Mouse (Mus musculus) CH12.LX (cell line): ENCODE measurements around the gene Tanc2. TPM values are rescaled to one million over a fixed set of nuclear protein-coding genes. Genes with fewer than 3 reads are reported as not detected.

Experiments used
- DNase-seq: peaks from one replicate; pipeline ENCODE4 v3.0.0-alpha.2; 2013; ENCODE audit errors: extremely low read depth
- H3K27ac ChIP-seq: 2 replicates; pipeline ENCODE4 v1.5.1; 2012; ENCODE audit warnings: low read depth, mild to moderate bottlenecking, control low read depth, moderate library complexity; ENCODE audit not compliant: insufficient read depth
- H3K27me3 ChIP-seq: replicated peaks from 2 replicates; pipeline ENCODE3; 2012; ENCODE audit warnings: inconsistent platforms
- H3K36me3 ChIP-seq, 2 experiments: replicated peaks in 1 of 2; 2 replicates each; pipeline versions ENCODE3 to v1.6.1; 2012; ENCODE audit warnings: inconsistent platforms in 1 of 2, low read length in 1 of 2, mild to moderate bottlenecking in 1 of 2, mixed read lengths in 1 of 2, moderate library complexity in 1 of 2; ENCODE audit not compliant: control insufficient read depth in 1 of 2, insufficient read depth in 1 of 2
- H3K4me1 ChIP-seq, 2 experiments: 2 replicates each; pipeline ENCODE4 v1.6.1; 2012; ENCODE audit warnings: inconsistent platforms in 1 of 2, moderate library complexity in 1 of 2; ENCODE audit not compliant: insufficient read depth in 2 of 2, control insufficient read depth in 1 of 2
- H3K4me2 ChIP-seq: 2 replicates; pipeline ENCODE4 v1.6.1; 2012; ENCODE audit warnings: low read depth, mild to moderate bottlenecking, control low read depth; ENCODE audit not compliant: poor library complexity, insufficient read depth, severe bottlenecking
- H3K4me3 ChIP-seq, 3 experiments: fragments of 150-350 bp in 1 of 3; sonication (generic) in 1 of 3; replicated peaks in 1 of 3; 2 replicates each; pipeline versions ENCODE3 to v1.5.1; 2011 to 2012; ENCODE audit warnings: low read depth in 2 of 3, low read length in 2 of 3, mild to moderate bottlenecking in 2 of 3, moderate library complexity in 2 of 3, control low read depth in 1 of 3, improper control_type of control experiment in 1 of 3, inconsistent platforms in 1 of 3, mixed read lengths in 1 of 3; ENCODE audit not compliant: poor library complexity in 1 of 3
- H3K79me2 ChIP-seq: replicated peaks from 2 replicates; pipeline ENCODE4 v1.6.1; 2012; ENCODE audit warnings: mild to moderate bottlenecking, moderate library complexity; ENCODE audit not compliant: control insufficient read depth, poor library complexity, insufficient read depth, severe bottlenecking; ENCODE audit errors: extremely low read depth
- H3K9ac ChIP-seq: 2 replicates; pipeline ENCODE4 v1.6.1; 2012; ENCODE audit warnings: low read depth, mild to moderate bottlenecking, control low read depth, moderate library complexity; ENCODE audit not compliant: insufficient read depth
- H3K9me3 ChIP-seq: replicated peaks from 2 replicates; pipeline ENCODE3; 2012; ENCODE audit warnings: low read length, inconsistent platforms, mixed read lengths
- BHLHE40 ChIP-seq: IDR thresholded peaks from 2 replicates; pipeline ENCODE4 v1.6.1; 2011; ENCODE audit warnings: mild to moderate bottlenecking, low read depth, low read length, improper control_type of control experiment
- CHD1 ChIP-seq: IDR thresholded peaks from 2 replicates; pipeline ENCODE4 v1.6.1; 2012; ENCODE audit warnings: low read depth, low read length, improper control_type of control experiment, inconsistent platforms
- CHD2 ChIP-seq: IDR thresholded peaks from 2 replicates; pipeline ENCODE4 v1.6.1; 2011; ENCODE audit warnings: low read length, improper control_type of control experiment
- CTCF ChIP-seq, 2 experiments: IDR thresholded peaks in 1 of 2; conservative IDR thresholded peaks in 1 of 2; 2 replicates each; pipeline ENCODE4 v1.5.1; 2011 to 2012; ENCODE audit warnings: low read depth in 2 of 2, low read length in 2 of 2, improper control_type of control experiment in 1 of 2, inconsistent platforms in 1 of 2, mild to moderate bottlenecking in 1 of 2, moderate library complexity in 1 of 2
- E2F4 ChIP-seq: IDR thresholded peaks from 2 replicates; pipeline ENCODE4 v1.6.1; 2011; ENCODE audit warnings: low read depth, low read length, improper control_type of control experiment; ENCODE audit not compliant: insufficient replicate concordance
- ELF1 ChIP-seq: IDR thresholded peaks from 2 replicates; pipeline ENCODE4 v1.6.1; 2014; ENCODE audit warnings: low read depth, mild to moderate bottlenecking, inconsistent platforms, low read length, improper control_type of control experiment
- EP300 ChIP-seq: IDR thresholded peaks from 2 replicates; pipeline ENCODE4 v1.6.1; 2011; ENCODE audit warnings: low read length, improper control_type of control experiment
- ETS1 ChIP-seq: conservative IDR thresholded peaks from 2 replicates; pipeline ENCODE4 v1.6.1; 2012; ENCODE audit warnings: low read depth, mild to moderate bottlenecking, inconsistent platforms, low read length, improper control_type of control experiment, moderate library complexity
- GABPA ChIP-seq: IDR thresholded peaks from 2 replicates; pipeline ENCODE4 v1.6.1; 2012; ENCODE audit warnings: low read depth, low read length, improper control_type of control experiment, inconsistent platforms; ENCODE audit not compliant: insufficient replicate concordance
- HCFC1 ChIP-seq: IDR thresholded peaks from 2 replicates; pipeline ENCODE4 v1.6.1; 2012; ENCODE audit warnings: low read depth, mild to moderate bottlenecking, inconsistent platforms, low read length, improper control_type of control experiment
- IRF4 ChIP-seq: IDR thresholded peaks from 2 replicates; pipeline ENCODE4 v1.6.1; 2014; ENCODE audit warnings: low read depth, mild to moderate bottlenecking, inconsistent platforms, low read length, improper control_type of control experiment
- JUN ChIP-seq: IDR thresholded peaks from 2 replicates; pipeline ENCODE4 v1.6.1; 2011; ENCODE audit warnings: low read depth, mild to moderate bottlenecking, low read length, improper control_type of control experiment, moderate library complexity; ENCODE audit not compliant: insufficient read depth
- JUND ChIP-seq: conservative IDR thresholded peaks from 2 replicates; pipeline ENCODE4 v1.6.1; 2011; ENCODE audit warnings: low read depth, low read length, improper control_type of control experiment
- KAT2A ChIP-seq: IDR thresholded peaks from 2 replicates; pipeline ENCODE4 v1.6.1; 2012; ENCODE audit warnings: low read length, improper control_type of control experiment, inconsistent platforms; ENCODE audit not compliant: insufficient replicate concordance
- MAFK ChIP-seq: IDR thresholded peaks from 2 replicates; pipeline ENCODE4 v1.6.1; 2011; ENCODE audit warnings: low read length, improper control_type of control experiment; ENCODE audit not compliant: insufficient replicate concordance
- MAX ChIP-seq: IDR thresholded peaks from 2 replicates; pipeline ENCODE4 v1.6.1; 2011; ENCODE audit warnings: low read length, improper control_type of control experiment
- MAZ ChIP-seq: IDR thresholded peaks from 2 replicates; pipeline ENCODE4 v1.6.1; 2012; ENCODE audit warnings: low read depth, mild to moderate bottlenecking, inconsistent platforms, low read length, improper control_type of control experiment, moderate library complexity
- MEF2A ChIP-seq: IDR thresholded peaks from 2 replicates; pipeline ENCODE4 v1.6.1; 2014; ENCODE audit warnings: low read depth, mild to moderate bottlenecking, inconsistent platforms, low read length, improper control_type of control experiment, borderline replicate concordance
- MXI1 ChIP-seq: IDR thresholded peaks from 2 replicates; pipeline ENCODE4 v1.6.1; 2011; ENCODE audit warnings: mild to moderate bottlenecking, low read depth, low read length, improper control_type of control experiment
- MYC ChIP-seq: IDR thresholded peaks from 2 replicates; pipeline ENCODE4 v1.6.1; 2011; ENCODE audit warnings: low read depth, mild to moderate bottlenecking, improper control_type of control experiment, low read length
- NELFE ChIP-seq: IDR thresholded peaks from 2 replicates; pipeline ENCODE4 v1.6.1; 2011; ENCODE audit warnings: low read depth, low read length, improper control_type of control experiment
- NRF1 ChIP-seq: IDR thresholded peaks from 2 replicates; pipeline ENCODE4 v1.6.1; 2014; ENCODE audit warnings: low read depth, mild to moderate bottlenecking, inconsistent platforms, low read length, improper control_type of control experiment, moderate library complexity
- PAX5 ChIP-seq: IDR thresholded peaks from 2 replicates; pipeline ENCODE4 v1.6.1; 2012; ENCODE audit warnings: low read length, inconsistent platforms, mixed read lengths
- POLR2A ChIP-seq: IDR thresholded peaks from 2 replicates; pipeline ENCODE4 v1.6.1; 2011; ENCODE audit warnings: low read depth, mild to moderate bottlenecking, improper control_type of control experiment, low read length
- POLR2AphosphoS2 ChIP-seq: IDR thresholded peaks from 2 replicates; pipeline ENCODE4 v1.6.1; 2011; ENCODE audit warnings: low read depth, low read length, improper control_type of control experiment
- RAD21 ChIP-seq: IDR thresholded peaks from 2 replicates; pipeline ENCODE4 v1.6.1; 2011; ENCODE audit warnings: low read depth, mild to moderate bottlenecking, low read length, improper control_type of control experiment, moderate library complexity
- RCOR1 ChIP-seq: conservative IDR thresholded peaks from 2 replicates; pipeline ENCODE4 v1.6.1; 2012; ENCODE audit warnings: low read depth, mild to moderate bottlenecking, inconsistent platforms, low read length, improper control_type of control experiment
- SIN3A ChIP-seq: IDR thresholded peaks from 2 replicates; pipeline ENCODE4 v1.6.1; 2012; ENCODE audit warnings: low read length, improper control_type of control experiment, inconsistent platforms
- SMC3 ChIP-seq: IDR thresholded peaks from 2 replicates; pipeline ENCODE4 v1.6.1; 2011; ENCODE audit warnings: low read depth, low read length, improper control_type of control experiment
- TBP ChIP-seq: conservative IDR thresholded peaks from 2 replicates; pipeline ENCODE4 v1.6.1; 2011; ENCODE audit warnings: low read depth, low read length, improper control_type of control experiment
- TCF12 ChIP-seq: IDR thresholded peaks from 2 replicates; pipeline ENCODE4 v1.6.1; 2014; ENCODE audit warnings: low read depth, mild to moderate bottlenecking, inconsistent platforms, low read length, improper control_type of control experiment
- UBTF ChIP-seq: IDR thresholded peaks from 2 replicates; pipeline ENCODE4 v1.6.1; 2012; ENCODE audit warnings: low read depth, mild to moderate bottlenecking, inconsistent platforms, low read length, improper control_type of control experiment, moderate library complexity
- USF1 ChIP-seq: IDR thresholded peaks from 2 replicates; pipeline ENCODE4 v1.6.1; 2014; ENCODE audit warnings: low read depth, mild to moderate bottlenecking, inconsistent platforms, low read length, improper control_type of control experiment
- USF2 ChIP-seq: conservative IDR thresholded peaks from 2 replicates; pipeline ENCODE4 v1.6.1; 2011; ENCODE audit warnings: low read depth, low read length, improper control_type of control experiment
- ZC3H11A ChIP-seq: IDR thresholded peaks from 2 replicates; pipeline ENCODE4 v1.6.1; 2012; ENCODE audit warnings: low read depth, mild to moderate bottlenecking, inconsistent platforms, low read length, improper control_type of control experiment
- ZKSCAN1 ChIP-seq: IDR thresholded peaks from 2 replicates; pipeline ENCODE4 v1.6.1; 2012; ENCODE audit warnings: low read depth, inconsistent platforms, low read length, improper control_type of control experiment, borderline replicate concordance
- ZMIZ1 ChIP-seq: IDR thresholded peaks from 2 replicates; pipeline ENCODE4 v1.6.1; 2012; ENCODE audit warnings: low read depth, mild to moderate bottlenecking, inconsistent platforms, low read length, improper control_type of control experiment
- ZNF384 ChIP-seq: IDR thresholded peaks from 2 replicates; pipeline ENCODE4 v1.6.1; 2012; ENCODE audit warnings: low read depth, low read length, improper control_type of control experiment, inconsistent platforms
- dilution Hi-C: fragments of 300-500 bp; cut with MboI; formaldehyde crosslinking; loops from 2 replicates; pipeline ENCODE4 v1.14.3; 2020; ENCODE audit warnings: low sequenced_read_pairs; ENCODE audit not compliant: extremely low pct_unique_long_range_greater_than_20kb, extremely low pct_ligation_motif_present
- in situ Hi-C: fragments of 300-500 bp; cut with MboI; formaldehyde crosslinking; loops from 3 replicates; pipeline ENCODE4 v1.14.3; 2019; ENCODE audit warnings: low sequenced_read_pairs, low pct_ligation_motif_present, low pct_unique_long_range_greater_than_20kb, mixed read lengths
- polyA plus RNA-seq: library from polyadenylated mRNA; unstranded; fragments of >175 nt; gene quantifications from 2 replicates; pipeline ENCODE4 v1.2.1, GENCODE M21; 2012; ENCODE audit warnings: low read depth; ENCODE audit not compliant: insufficient read length
- total RNA-seq, 2 experiments: library from RNA; depleted of rRNA; stranded (reverse); fragments of 300-350 nt in 1 of 2; fragments of >200 nt in 1 of 2; gene quantifications; 2 replicates each; pipeline ENCODE4 v1.2.3; 2012 to 2014

Tanc2 gene
- total and polyA plus RNA-seq, 3 experiments: 2.6 to 10.4 (median 3.2) TPM

DNA sequence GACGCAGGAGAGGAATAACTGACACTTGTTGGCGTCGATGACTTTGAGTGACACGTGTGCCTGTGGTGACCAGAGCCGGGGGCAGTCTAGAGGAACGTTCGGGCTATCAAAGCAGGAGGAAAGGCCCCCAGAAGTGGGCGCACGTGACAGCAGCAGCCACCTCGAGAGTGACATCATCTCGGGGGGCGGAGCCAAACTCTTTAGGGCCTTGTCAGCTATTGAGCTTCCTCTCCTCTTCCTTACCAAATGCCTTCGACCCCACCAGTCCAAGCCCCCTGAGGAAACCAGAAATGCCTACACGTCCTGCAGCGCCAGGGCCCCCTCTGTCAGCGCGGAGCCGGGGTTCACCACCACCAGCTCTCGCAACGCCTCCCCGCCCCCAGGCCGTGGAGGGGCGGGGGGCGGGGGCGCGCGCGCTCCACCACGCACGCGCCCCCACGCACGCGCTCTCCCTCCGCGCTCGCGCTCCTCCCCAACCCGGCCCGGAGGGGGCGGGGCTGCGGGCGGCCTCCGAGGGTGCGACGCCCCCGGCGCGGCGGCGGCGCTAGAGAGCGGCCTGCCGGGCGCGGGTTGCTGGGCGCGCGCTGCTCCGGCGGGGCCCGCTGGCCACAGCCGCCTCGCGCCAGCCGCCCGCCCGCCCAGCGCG lies 432 bp upstream of the Tanc2 start:
- peak overlapping the region; percentile 53 for H3K9ac ChIP-seq
- peak; percentile 91 for DNase-seq
- TF ChIP-seq PAX5: no peak
- peak; percentile 80 for TF ChIP-seq MAZ
- TF ChIP-seq TCF12: no peak
- TF ChIP-seq TBP: no peak
- peak; percentile 44; the same call in 1 of the 2 replicates for TF ChIP-seq ELF1
- no peak for TF ChIP-seq RAD21
- TF ChIP-seq SIN3A: peak; percentile 68
- no peak for TF ChIP-seq CHD1
- TF ChIP-seq CHD2: peak; percentile 1; the same call in 1 of the 2 replicates
- TF ChIP-seq CTCF (conservative IDR thresholded peaks at IDR 0.05 in 1 of 2, IDR thresholded peaks at IDR 0.05 in 1 of 2; ENCODE audit: low read depth in 2 of 2, low read length in 2 of 2): no peak
- no peak for TF ChIP-seq POLR2AphosphoS2
- no peak for TF ChIP-seq E2F4
- 0 out of 2 replicates have a peak, but pooled peaks have one; percentile 37 for TF ChIP-seq HCFC1
- TF ChIP-seq ETS1: 0 out of 2 replicates have a peak, but pooled peaks have one; percentile 23
- no peak for TF ChIP-seq ZC3H11A
- 0 out of 2 replicates have a peak, but pooled peaks have one; percentile 24 for TF ChIP-seq JUND
- TF ChIP-seq ZMIZ1: no peak
- no peak for TF ChIP-seq SMC3
- TF ChIP-seq NRF1: peak; percentile 82
- TF ChIP-seq UBTF: no peak
- TF ChIP-seq ZNF384: no peak
- TF ChIP-seq USF2: peak; percentile 60; the same call in 1 of the 2 replicates
- TF ChIP-seq JUN: peak; percentile 53
- TF ChIP-seq IRF4: peak; percentile 31; the same call in 1 of the 2 replicates
- peak; percentile 99 for TF ChIP-seq BHLHE40
- peak; percentile 74 for TF ChIP-seq MXI1
- TF ChIP-seq GABPA: no peak
- no peak for TF ChIP-seq ZKSCAN1
- no peak; the same call in 1 of the 2 replicates for TF ChIP-seq RCOR1
- no peak for TF ChIP-seq KAT2A
- peak; percentile 91 for TF ChIP-seq MAX
- TF ChIP-seq MEF2A: no peak; the same call in 1 of the 2 replicates
- TF ChIP-seq MYC: peak; percentile 78
- TF ChIP-seq MAFK: no peak
- no peak; the same call in 1 of the 2 replicates for TF ChIP-seq EP300
- no peak for TF ChIP-seq POLR2A
- TF ChIP-seq NELFE: 0 out of 2 replicates have a peak, but pooled peaks have one; percentile 32
- peak; percentile 80 for TF ChIP-seq USF1
- TF ChIP-seq, all 38 proteins: peak for 17
- peaks cover 4% of the 10 kb centered on the region for H3K27me3 ChIP-seq
- in situ Hi-C loops: no loop called here
- H3K79me2 ChIP-seq: no peaks in the 10 kb centered on the region
- no peaks in the 10 kb centered on the region for H3K36me3 ChIP-seq
- no peak overlapping the region for H3K27ac ChIP-seq
- H3K4me2 ChIP-seq: peak overlapping the region; percentile 95
- dilution Hi-C loops: no loop called here
- H3K4me3 ChIP-seq: peak overlapping the region; percentile 8 to 94 (median 90)
- H3K4me1 ChIP-seq: peaks cover 5 to 24% of the 10 kb centered on the region in 2 experiments
- peaks cover 6% of the 10 kb centered on the region for H3K9me3 ChIP-seq
